Mouse (Mus musculus) embryo, embryonic 11 days (tissue): ENCODE results near the gene Ralgds.

ENCODE experiments used
- DNase-seq: peaks from one replicate; pipeline ENCODE4 v3.0.0-alpha.2; 2015

Ralgds gene

GRCm38 (mm10) chr2:28534436-28535262, 21.7 kb downstream of the Ralgds start:
- DNase-seq = peak; percentile 72

- peak; percentile 54 for DNase-seq
These were observed 22.3 kb downstream of the Ralgds start for GRCm38 (mm10) chr2:28535263-28535540.

DNA sequence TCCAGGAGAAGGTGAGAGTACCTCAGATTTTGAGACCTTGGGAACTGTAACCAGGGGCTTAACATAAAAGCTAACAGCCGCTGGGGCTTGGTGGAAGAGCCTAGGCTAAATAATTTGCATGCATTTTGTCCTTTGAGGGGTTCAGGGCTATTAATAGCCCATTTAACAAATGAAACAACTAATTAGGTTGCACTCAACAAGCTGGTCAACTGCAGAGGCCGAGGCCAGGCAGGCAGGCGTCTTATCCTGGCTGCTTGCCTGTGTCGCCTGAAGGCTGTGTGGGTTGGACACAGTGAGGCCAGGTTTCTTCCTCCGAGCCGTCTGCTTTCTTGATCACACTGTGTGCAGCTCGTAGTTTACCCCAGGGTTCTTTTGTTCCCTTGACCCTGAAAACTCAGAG, 22.7 kb downstream of the Ralgds start:
- no peak for DNase-seq

DNA sequence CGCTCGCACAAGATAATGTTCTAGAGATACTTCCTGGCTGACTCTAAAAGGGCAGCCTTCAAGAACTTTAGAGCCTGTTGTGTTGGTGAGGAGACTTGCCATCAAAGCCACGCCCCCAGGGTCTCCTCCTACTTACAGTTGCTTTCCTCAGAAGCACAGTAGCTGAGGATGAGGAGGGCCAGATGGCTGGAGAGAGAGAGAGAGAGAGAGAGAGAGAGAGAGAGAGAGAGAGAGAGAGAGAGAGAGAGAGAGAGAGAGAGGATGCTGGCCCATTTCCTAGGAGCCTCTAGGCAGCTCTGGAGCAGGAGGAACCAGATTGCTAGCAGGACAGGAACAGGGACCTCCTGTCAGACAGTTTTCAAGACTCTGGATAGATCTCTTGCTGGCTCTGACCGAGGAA, 23.2 kb downstream of the Ralgds start:
- peak; percentile 33 for DNase-seq

- DNase-seq = no peak
These were observed 24.1 kb downstream of the Ralgds start for GRCm38 (mm10) chr2:28536766-28537633.

DNA sequence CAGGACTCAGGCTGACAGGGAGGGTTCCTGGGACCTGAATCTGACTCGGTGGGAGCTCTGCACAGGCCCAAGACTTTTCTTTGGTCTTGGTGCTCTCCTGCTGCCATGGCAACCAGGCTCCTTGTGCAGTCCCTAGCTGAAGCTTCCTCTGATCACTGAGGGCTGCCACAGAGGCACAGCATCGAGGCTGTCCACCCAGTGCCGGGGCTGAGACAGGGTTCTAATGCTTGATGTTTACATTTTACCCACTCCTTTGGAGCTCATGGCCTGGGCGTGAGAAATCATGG, 24.7 kb downstream of the Ralgds start:
- peak; percentile 38 for DNase-seq

DNA sequence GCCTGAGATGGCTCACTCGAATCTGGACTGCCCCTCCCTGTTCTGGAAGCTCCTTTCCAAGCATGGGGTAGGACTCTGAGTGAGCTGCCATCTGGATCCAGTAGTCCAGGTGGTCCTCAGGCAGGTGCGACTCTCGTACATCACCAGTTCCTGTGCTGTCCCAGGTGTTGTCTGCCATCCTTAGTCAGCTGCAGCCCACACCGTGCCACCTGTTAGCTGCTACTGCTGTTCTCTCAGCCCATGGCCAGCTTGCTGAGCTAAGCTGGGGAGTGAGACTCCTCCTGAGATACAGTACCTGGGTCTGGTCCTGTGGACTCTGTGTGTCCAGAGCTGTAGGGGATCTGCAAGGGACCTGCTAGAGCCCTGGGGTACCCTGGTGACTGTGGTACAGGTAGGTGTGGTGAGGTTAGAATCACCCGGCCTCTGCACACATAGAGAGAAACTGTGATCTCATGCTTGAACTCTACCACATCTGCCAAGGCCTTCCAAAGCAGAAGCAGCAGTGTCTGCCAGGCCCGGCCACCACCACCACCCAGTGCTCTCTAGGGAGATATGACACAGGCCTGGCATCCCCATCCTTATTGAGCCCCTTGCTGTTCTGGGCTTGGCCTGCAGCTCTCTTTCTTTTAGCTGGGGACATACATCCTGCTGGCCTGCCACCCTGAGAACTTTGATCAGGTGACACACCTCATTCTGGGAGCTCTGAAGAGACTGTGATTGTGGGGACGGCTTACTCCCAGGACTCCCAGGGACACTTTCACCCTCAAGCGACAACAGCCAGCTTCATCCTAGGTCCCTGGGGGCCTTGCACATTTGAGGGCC, 25.3 kb downstream of the Ralgds start:
- DNase-seq = no peak

DNA sequence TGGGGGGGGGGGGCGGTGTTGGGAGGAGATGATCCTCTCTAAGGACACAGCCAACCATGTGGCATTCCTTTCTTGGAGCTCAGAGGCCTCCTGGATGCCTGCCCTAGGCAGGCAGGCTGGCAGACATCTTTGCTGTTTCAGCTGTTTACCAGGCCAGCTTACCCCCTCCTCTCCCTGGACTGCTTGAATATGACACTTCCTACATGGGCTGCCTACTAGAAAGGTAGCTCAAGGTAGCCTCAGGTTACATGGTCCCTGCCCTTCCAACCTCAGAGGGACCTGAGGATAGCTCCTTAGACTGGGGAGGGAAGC, 25.8 kb downstream of the Ralgds start:
- peak; percentile 24 for DNase-seq

DNA sequence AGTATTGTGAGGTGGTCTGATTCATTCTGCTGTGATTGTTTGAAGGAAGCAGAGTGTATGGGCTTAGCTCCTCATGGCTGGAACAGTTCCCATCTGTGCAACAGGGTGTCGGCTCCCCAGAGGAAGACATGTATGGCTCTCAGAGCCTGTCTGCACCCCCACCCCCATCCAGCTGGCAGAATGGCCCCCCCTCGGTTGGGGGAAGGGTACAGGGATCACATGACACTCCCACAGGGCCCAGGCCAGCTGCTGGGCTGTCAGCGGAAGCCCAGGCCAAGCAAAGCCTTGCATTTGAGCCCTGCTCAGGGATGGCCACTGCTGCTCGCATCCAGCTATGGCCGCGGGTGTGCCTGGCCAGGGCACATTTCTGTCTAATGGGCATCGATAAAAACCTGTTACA, 26.3 kb downstream of the Ralgds start:
- DNase-seq = peak; percentile 75

DNA sequence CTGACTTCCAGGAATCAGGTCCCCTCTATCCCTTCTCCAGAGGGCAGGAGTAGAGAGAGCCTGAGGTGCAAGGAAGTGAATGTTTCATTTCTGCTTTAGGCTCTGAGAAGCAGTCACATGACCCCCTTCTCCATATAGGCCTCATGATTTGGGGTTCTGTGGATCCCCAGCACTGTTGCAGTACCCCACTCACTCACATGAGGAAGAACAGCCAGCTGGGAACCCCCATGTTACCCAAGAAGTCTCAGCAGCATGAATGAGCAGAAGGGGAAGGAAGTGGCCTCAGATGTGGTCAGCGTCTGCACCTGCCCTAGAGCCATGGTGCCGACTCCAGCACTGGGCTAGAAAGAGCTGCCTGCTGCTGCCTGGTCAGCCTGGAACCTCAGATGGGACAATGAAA, 27.0 kb downstream of the Ralgds start:
- no peak for DNase-seq

DNA sequence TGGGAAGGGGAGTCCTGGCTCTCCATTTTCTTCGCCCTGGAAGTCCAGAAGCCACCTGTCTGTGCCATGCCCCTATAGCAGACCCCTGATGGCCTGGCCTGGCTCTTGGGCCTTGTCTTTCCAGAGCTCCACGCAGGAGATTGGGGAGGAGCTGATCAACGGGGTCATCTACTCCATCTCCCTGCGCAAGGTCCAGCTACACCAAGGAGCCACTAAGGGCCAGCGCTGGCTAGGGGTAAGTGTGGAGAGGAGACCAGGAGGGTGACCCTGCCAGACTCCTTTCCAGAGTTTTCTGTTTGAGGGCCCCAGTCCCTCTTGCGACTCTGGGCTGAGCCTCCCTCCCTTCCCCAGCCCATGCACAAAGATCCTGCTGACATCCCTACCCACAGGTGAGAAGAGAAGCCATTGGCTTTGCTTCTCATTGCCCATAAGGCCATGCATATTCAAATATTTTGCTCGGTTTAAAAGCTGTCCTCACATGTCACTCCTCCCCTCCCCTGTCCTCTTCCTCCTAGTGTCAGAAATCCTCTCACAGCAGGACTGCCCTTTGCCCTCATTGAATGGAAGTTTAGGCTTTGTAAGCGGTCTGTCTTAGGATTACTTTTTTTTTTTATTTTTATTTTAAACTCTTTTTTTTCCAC, 27.8 kb downstream of the Ralgds start:
- no peak for DNase-seq

GRCm38 (mm10) chr2:28543894-28544293, 31.0 kb downstream of the Ralgds start:
- DNase-seq = no peak

- no peak for DNase-seq
These were observed 33.1 kb downstream of the Ralgds start for GRCm38 (mm10) chr2:28545976-28546375.

DNA sequence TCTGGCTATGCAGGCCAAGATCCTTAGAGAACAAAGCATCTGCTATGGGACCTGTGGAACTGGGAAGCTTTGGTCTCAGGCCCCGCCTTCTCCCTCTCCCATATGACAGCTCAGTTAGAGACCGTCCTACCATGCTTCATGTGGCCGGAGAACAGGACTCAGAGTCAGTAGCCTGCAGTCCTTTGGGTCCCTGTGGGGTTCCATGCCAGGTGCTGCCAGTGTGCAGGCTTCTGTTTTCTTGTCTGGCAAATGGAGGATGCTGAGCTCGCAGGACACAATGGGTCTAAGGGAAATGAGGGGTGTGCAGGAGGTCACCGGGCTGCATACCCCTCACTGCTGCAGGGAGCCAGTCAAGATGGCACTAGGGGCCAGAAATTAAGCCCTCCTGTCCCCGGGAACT, 33.6 kb downstream of the Ralgds start:
- no peak for DNase-seq

DNA sequence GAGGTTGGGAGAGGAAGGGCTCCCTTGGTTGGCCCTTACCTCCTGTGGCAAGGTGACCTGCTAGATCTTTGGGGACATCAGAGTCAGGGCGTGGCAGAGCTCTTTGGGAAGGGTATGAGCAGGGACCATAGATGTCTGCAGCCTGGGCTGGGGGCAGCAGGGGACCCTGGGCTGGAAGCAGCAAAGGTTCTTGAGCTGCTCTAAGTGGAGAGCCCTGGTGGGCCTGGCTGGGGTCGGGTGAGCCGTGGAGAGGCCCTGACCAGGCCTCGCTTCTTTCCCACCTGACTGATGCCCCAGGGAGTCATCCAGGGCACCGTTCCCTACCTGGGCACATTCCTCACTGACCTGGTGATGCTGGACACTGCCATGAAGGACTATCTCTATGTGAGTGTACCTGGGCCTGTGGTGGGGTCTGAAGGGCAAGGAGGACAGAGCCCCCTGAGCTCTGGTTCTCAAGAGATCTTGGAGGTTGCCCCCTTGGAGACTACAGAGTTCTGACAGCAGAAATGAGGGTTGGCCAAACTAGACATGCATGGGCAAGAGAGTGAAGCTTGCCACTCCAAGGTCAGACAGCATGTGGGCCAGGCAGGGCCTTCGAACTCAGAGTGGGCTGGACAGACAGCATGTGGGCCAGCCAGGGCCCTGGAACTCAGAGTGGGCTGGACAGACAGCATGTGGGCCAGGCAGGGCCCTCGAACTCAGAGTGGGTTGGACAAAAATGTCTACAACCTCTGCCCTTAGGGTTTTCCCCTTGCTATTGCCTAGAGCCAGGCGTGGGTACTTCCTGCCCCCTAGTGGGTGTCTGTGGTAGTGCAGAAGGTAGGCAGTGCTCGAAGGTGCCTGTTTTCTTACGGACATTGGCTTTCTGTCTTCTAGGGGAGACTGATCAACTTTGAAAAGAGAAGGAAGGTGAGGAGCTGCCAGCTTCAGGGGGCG, 34.6 kb downstream of the Ralgds start:
- peak; percentile 79 for DNase-seq

DNA sequence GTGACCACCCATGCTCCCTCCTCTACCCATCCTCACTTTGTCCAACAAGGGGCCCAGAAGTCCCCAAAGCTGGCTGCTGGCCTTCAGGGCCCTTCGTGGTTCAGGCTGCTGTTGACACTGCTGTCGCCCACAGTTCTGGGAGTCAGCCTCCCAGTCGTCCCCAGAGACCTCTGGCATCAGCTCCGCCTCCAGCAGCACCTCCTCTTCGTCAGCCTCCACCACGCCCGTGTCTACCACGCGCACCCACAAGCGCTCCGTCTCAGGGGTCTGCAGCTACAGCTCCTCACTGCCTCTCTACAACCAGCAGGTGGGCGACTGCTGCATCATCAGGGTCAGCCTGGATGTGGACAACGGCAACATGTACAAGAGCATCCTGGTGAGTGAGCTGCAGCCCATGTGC, 36.2 kb downstream of the Ralgds start:
- DNase-seq = no peak

GRCm38 (mm10) chr2:28552301-28552700, 39.4 kb downstream of the Ralgds start:
- no peak for DNase-seq

GRCm38 (mm10) chr2:28557452-28557851, 44.5 kb downstream of the Ralgds start:
- no peak for DNase-seq

- DNase-seq = no peak
These were observed 50.4 kb downstream of the Ralgds start, which contains the start of gene Cel for GRCm38 (mm10) chr2:28563303-28563702. Gene Cel, minus strand, starts transcription at chr2:28563403.

DNA sequence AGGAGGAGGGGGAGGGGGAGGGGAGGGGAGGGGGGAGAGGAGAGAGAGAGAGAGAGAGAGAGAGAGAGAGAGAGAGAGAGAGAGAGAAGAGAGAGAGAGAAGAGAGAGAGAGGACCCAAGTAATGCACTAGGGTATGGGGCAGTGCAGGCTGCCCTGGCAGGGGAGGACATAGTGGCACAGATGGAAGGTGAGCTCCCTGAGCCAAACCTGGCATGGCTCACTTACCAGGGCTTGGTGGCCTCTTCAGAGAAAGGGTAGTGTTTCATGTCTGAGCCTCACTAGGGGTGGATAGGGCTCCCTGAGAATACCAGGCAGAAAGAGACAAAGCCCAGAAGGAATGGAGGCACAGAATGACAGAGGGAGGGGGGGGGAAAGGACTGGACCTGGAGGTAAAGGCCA, 50.9 kb downstream of the Ralgds start:
- DNase-seq = no peak

GRCm38 (mm10) chr2:28564380-28564779, 51.5 kb downstream of the Ralgds start:
- no peak for DNase-seq

- peak; percentile 12 for DNase-seq
These were observed 53.6 kb downstream of the Ralgds start for GRCm38 (mm10) chr2:28566545-28566944.
